Mouse (Mus musculus) midbrain, embryonic 12.5 days (tissue): Measurements from ENCODE around the gene Pard3. TPM values are rescaled to one million over a fixed set of nuclear protein-coding genes. Genes with fewer than 3 reads are reported as not detected.

Source experiments
- ATAC-seq: fragments of 200-750 bp; cut with Nextera tagmentation; 2 replicates; pipeline ENCODE4 v1.8.0; 2017; ENCODE audit warnings: low read depth, moderate TSS enrichment, moderate library complexity; ENCODE audit not compliant: low FRiP score
- H3K27ac ChIP-seq: fragments of 300-500 bp; sonication (generic); replicated peaks from 2 replicates; pipeline ENCODE4 v1.5.1; 2016; ENCODE audit warnings: mild to moderate bottlenecking
- H3K27me3 ChIP-seq: fragments of 300-500 bp; sonication (generic); 2 replicates; pipeline ENCODE4 v1.6.1; 2016; ENCODE audit warnings: mild to moderate bottlenecking
- H3K36me3 ChIP-seq: fragments of 300-500 bp; sonication (generic); 2 replicates; pipeline ENCODE4 v1.6.1; 2016
- H3K4me1 ChIP-seq: fragments of 300-500 bp; sonication (generic); 2 replicates; pipeline ENCODE4 v1.6.1; 2016
- H3K4me2 ChIP-seq: fragments of 300-500 bp; sonication (generic); replicated peaks from 2 replicates; pipeline ENCODE4 v1.6.1; 2016; ENCODE audit warnings: mild to moderate bottlenecking, moderate library complexity
- H3K4me3 ChIP-seq: fragments of 300-500 bp; sonication (generic); 2 replicates; pipeline ENCODE4 v1.5.1; 2016; ENCODE audit warnings: mild to moderate bottlenecking
- H3K9ac ChIP-seq: fragments of 300-500 bp; sonication (generic); replicated peaks from 2 replicates; pipeline ENCODE4 v1.6.1; 2016; ENCODE audit warnings: mild to moderate bottlenecking, moderate library complexity
- H3K9me3 ChIP-seq: fragments of 300-500 bp; sonication (generic); 2 replicates; pipeline ENCODE4 v1.6.1; 2016; ENCODE audit warnings: mild to moderate bottlenecking
- WGBS: fragments of 180-500 bp; shearing (Covaris S2); methylation state at CpG from one replicate; pipeline ENCODE4 v1.1.7; 2016; 5-methylcytosine and 5-hydroxymethylcytosine counted together
- polyA plus RNA-seq: library from polyadenylated mRNA; unstranded; fragments of >200 nt; fragmentation: Nextera tagmentation; extraction: Ambion mirVana; gene quantifications from 2 replicates; pipeline ENCODE4 v1.2.1, GENCODE M21; 2016

Pard3 gene
- polyA plus RNA-seq, 1 experiment from 2014 or later, result 36.6 TPM

DNA sequence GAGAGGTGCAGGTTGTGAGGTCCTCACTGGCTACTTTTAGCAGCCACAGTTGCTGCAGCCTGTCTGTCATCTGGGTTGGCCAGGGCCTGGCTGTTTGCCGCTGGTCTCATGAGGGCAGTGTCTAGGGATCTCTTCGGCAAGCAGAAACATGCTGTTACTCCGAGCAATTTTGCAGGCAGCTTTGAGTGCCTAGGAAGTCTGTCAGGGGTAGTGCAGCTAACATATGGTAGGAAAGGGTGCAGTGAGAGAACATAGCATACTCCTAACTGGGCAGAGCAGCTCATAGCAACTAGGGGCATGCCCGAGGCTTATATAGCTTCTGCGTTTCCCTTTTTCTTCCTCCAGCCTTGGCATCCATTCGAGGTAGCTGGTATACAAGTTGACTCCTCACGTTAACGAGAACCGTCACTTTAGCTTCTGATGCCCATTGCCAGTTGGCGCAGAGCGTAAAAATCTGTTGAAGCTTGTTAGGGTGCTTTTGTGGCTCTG, 54.7 kb downstream of the Pard3 start:
- Histone ChIP-seq H3K4me1 (peaks cover 16% of the 10 kb centered on the region; the same call in 1 of the 2 replicates), H3K4me3 (no peak overlapping the region), H3K27ac (no peak overlapping the region), H3K4me2 (no peak overlapping the region), H3K36me3 (no peaks in the 10 kb centered on the region), H3K9ac (no peak overlapping the region), H3K27me3 (no peaks in the 10 kb centered on the region), H3K9me3 (no peaks in the 10 kb centered on the region)
- no peak for ATAC-seq
- WGBS, result 85% methylated on average over 11 of the region's 11 CpGs

DNA sequence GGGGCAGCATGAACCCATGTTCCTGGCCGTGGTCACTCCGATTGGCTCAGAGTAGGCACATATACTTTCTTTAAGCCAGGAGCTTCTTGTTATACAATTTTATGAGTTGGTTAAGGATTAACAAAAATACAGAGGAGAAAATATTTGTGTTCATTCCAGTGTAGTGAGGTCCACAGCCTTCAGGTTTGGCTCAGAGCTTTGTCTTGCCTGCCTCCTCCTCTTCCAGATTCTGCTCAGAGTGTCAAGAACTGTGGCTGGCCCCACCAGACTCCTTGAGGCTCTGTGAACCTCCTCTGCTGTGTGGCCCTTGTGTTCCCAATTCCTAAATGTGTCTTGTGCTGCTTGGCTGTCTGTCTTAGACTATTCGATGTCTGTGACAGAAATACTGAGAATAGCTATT, 59.7 kb downstream of the Pard3 start:
- ATAC-seq, result no peak
- Histone ChIP-seq H3K27me3 (no peaks in the 10 kb centered on the region), H3K9ac (no peak overlapping the region)

GRCm38 (mm10) chr8:127124795-127125194, 61.1 kb downstream of the Pard3 start:
- Histone ChIP-seq H3K9ac (no peak overlapping the region), H3K4me1 (peaks cover 36% of the 10 kb centered on the region), H3K4me2 (no peak overlapping the region), H3K27me3 (no peaks in the 10 kb centered on the region), H3K27ac (no peak overlapping the region), H3K4me3 (no peak overlapping the region), H3K36me3 (no peaks in the 10 kb centered on the region), H3K9me3 (no peaks in the 10 kb centered on the region)
- WGBS, result 23% methylated on average over 8 of the region's 8 CpGs
- no peak for ATAC-seq

More for the DNA sequence above, 59.7 kb downstream of the Pard3 start:
- 96% methylated on average over 3 of the region's 3 CpGs for WGBS
- no peak overlapping the region for H3K4me2 ChIP-seq
- no peak overlapping the region for H3K27ac ChIP-seq
- H3K9me3 ChIP-seq, result no peaks in the 10 kb centered on the region
- no peak overlapping the region for H3K4me3 ChIP-seq
- H3K4me1 ChIP-seq, result peaks cover 36% of the 10 kb centered on the region
- no peaks in the 10 kb centered on the region for H3K36me3 ChIP-seq

DNA sequence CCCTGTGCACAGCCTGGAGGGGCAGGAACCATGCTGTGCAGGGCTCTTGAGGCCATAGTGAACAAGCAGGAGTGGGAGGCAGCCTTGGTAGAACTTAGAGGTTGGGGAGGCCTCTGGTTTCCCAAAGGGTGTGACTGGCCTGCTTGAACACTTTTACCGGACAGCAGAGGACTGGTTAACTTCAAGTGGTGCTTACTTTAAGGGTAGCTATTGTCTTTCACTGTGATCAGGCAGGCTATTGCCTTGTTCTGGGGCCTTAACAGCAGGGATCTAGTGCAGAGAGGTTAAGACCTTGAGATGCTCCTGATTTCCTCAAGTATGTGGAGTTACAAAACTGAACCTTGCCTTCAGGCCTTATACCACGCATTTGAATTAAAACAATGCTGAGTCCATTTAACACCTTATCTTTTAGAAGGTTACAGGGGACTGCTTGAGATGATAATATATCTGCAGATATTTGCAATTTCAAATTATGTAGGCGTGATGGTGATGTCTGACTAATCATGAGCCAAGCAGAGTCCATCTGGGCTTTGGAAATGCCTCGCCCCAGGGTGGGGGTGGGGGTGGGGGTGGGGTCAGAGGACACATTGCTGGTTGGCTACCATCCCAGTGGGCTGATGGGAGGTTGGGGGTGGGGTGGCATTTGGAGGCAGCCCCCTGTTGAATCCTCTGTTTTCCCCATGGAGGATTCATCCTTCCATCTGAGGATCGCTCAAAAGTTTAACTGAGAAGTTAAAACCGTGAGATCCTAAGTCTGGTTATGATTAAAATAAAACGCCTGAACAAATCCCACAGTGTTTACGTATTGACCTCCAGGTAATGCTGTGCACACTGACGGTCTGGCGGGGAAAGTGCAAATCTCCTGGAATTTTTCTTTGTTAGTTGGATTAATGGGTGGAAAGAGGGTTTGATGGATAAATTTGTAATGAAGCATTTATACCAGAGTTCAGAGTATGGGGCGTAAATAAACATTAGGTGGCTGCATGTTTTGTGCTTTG, 62.3 kb downstream of the Pard3 start:
- Histone ChIP-seq H3K9me3 (no peaks in the 10 kb centered on the region), H3K4me3 (no peak overlapping the region), H3K4me1 (peaks cover 42% of the 10 kb centered on the region), H3K36me3 (no peaks in the 10 kb centered on the region), H3K9ac (no peak overlapping the region), H3K4me2 (peak overlapping the region; percentile 27), H3K27ac (0 out of 2 replicates have a peak overlapping the region, but pooled peaks have one; percentile 25), H3K27me3 (no peaks in the 10 kb centered on the region)
- 21% methylated on average over 11 of the region's 11 CpGs for WGBS
- no peak for ATAC-seq

GRCm38 (mm10) chr8:127128781-127129396, 65.2 kb downstream of the Pard3 start:
- no peak for ATAC-seq
- no peak overlapping the region for H3K27ac ChIP-seq
- peaks cover 42% of the 10 kb centered on the region for H3K4me1 ChIP-seq

DNA sequence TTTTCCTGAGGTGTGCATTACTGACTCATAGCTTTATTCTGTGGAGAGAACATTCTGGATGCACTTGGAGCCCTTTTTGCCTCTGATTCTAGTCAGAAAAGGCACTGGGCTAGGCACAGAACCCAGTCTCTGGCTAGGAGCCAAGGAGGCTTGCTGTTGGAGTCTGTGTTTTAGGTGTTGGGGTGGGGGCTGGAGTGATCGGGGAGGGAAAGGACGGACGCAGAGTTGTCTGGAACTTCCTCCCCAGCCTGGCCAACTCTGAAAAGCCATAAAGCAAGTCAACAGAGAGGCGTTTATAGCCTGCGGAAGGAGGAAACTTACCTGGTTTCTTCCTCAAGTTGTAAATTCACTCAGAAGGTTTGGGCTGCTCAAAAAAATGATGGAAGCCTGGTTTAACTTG, 70.6 kb downstream of the Pard3 start:
- Histone ChIP-seq H3K9ac (no peak overlapping the region), H3K27ac (no peak overlapping the region), H3K4me1 (peaks cover 11% of the 10 kb centered on the region; the same call in 1 of the 2 replicates), H3K4me2 (no peak overlapping the region), H3K4me3 (no peak overlapping the region), H3K9me3 (no peaks in the 10 kb centered on the region), H3K36me3 (no peaks in the 10 kb centered on the region), H3K27me3 (no peaks in the 10 kb centered on the region)
- no peak for ATAC-seq
- 94% methylated on average over 5 of the region's 5 CpGs for WGBS

More at GRCm38 (mm10) chr8:127128781-127129396, 65.2 kb downstream of the Pard3 start:
- H3K9ac ChIP-seq, result no peak overlapping the region
- H3K27me3 ChIP-seq, result no peaks in the 10 kb centered on the region
- H3K9me3 ChIP-seq, result no peaks in the 10 kb centered on the region
- H3K4me2 ChIP-seq, result no peak overlapping the region
- no peaks in the 10 kb centered on the region for H3K36me3 ChIP-seq
- no peak overlapping the region for H3K4me3 ChIP-seq
- WGBS, result 41% methylated on average over 8 of the region's 8 CpGs

- Histone ChIP-seq H3K4me3 (no peak overlapping the region), H3K36me3 (no peaks in the 10 kb centered on the region), H3K9me3 (no peaks in the 10 kb centered on the region), H3K4me1 (no peaks in the 10 kb centered on the region), H3K27ac (no peak overlapping the region), H3K4me2 (no peak overlapping the region), H3K27me3 (no peaks in the 10 kb centered on the region), H3K9ac (no peak overlapping the region)
- no peak for ATAC-seq
- WGBS, result 87% methylated on average over 2 of the region's 2 CpGs
These were observed 72.5 kb downstream of the Pard3 start for GRCm38 (mm10) chr8:127136201-127136600.

GRCm38 (mm10) chr8:127136781-127137180, 73.1 kb downstream of the Pard3 start:
- Histone ChIP-seq H3K27me3 (no peaks in the 10 kb centered on the region), H3K36me3 (no peaks in the 10 kb centered on the region), H3K27ac (no peak overlapping the region), H3K4me1 (no peaks in the 10 kb centered on the region), H3K9ac (no peak overlapping the region), H3K4me2 (no peak overlapping the region), H3K4me3 (no peak overlapping the region), H3K9me3 (no peaks in the 10 kb centered on the region)
- WGBS, result 87% methylated on average over 2 of the region's 2 CpGs
- ATAC-seq, result no peak

DNA sequence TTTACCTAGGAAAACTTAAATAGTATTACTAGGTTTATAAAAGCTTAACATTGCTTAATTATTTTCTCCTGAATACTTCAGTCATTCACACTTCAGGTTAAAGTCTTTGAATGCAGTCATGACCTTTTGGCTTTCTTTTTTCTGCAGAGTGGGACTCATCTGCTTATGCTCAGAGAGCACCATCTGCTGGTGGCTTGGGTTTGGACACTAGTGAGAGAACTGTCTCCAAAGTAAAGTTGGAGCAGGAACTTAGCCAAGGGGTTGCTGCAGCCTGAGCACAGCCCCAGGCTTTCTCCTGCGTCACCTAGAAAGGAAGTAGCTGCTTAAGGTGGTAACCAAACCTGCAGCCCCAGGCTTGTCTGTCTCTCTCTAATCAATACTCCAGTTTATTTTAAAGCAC, 75.5 kb downstream of the Pard3 start:
- H3K9ac ChIP-seq, result no peak overlapping the region
- no peak overlapping the region for H3K4me3 ChIP-seq
- H3K36me3 ChIP-seq, result no peaks in the 10 kb centered on the region
- 0 out of 2 replicates have a peak, but pooled peaks have one; percentile 47 for ATAC-seq
- H3K27me3 ChIP-seq, result no peaks in the 10 kb centered on the region
- no peak overlapping the region for H3K27ac ChIP-seq
- 48% methylated on average over 1 of the region's 1 CpGs for WGBS
- no peak overlapping the region for H3K4me2 ChIP-seq
- H3K4me1 ChIP-seq, result no peaks in the 10 kb centered on the region
- H3K9me3 ChIP-seq, result no peaks in the 10 kb centered on the region

DNA sequence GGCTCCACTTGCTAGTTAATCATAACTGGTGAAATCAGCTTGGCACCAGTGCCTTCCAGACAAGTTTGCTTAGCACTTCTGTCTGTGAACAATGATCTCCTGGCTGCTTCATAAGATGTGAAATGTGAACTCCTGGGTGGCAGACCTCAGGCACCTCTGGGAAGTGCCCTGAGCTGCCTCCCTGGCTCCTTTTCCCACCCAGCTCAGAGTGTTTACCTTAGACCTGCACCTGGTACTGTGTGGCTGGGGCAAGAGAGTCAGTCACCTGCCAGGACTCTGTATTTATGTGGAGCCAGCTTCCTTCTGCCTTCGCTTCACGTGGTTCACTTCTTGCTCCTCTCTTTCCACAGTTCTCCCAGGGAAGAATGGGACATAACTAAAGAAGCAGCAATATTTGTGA, 77.3 kb downstream of the Pard3 start:
- Histone ChIP-seq H3K27me3 (no peaks in the 10 kb centered on the region), H3K27ac (no peak overlapping the region), H3K9ac (no peak overlapping the region), H3K4me3 (no peak overlapping the region), H3K9me3 (no peaks in the 10 kb centered on the region), H3K36me3 (no peaks in the 10 kb centered on the region), H3K4me1 (peaks cover 9% of the 10 kb centered on the region; the same call in 1 of the 2 replicates), H3K4me2 (no peak overlapping the region)
- 92% methylated on average over 2 of the region's 2 CpGs for WGBS
- no peak for ATAC-seq

- WGBS, result 71% methylated on average over 7 of the region's 7 CpGs
- Histone ChIP-seq H3K4me2 (no peak overlapping the region), H3K4me3 (no peak overlapping the region), H3K9ac (no peak overlapping the region), H3K27ac (no peak overlapping the region), H3K36me3 (no peaks in the 10 kb centered on the region), H3K27me3 (no peaks in the 10 kb centered on the region), H3K9me3 (no peaks in the 10 kb centered on the region), H3K4me1 (peaks cover 9% of the 10 kb centered on the region; the same call in 1 of the 2 replicates)
- ATAC-seq, result no peak
These were observed 79.9 kb downstream of the Pard3 start for GRCm38 (mm10) chr8:127143641-127144040.

DNA sequence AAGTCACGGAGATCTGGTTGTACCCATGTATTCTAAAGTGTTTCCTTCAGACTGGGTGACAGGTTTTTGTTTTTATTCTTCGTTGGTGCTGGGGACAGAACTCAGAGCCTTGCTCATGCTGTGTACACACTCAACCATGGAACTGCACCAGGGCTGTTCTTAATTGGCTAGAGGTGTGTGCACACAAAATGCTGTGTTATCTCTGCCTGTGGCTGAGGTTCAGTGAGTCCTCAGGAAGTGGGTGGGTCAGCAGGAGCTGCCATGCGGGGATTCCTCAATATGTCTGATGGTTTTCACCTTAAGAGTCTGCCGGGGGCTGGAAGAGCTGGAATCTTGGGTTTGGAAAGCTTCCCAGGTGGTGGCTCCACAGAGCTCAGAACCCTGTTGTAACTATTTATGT, 80.9 kb downstream of the Pard3 start:
- H3K27ac ChIP-seq, result no peak overlapping the region
- H3K4me1 ChIP-seq, result peaks cover 9% of the 10 kb centered on the region; the same call in 1 of the 2 replicates
- no peaks in the 10 kb centered on the region for H3K9me3 ChIP-seq
- no peak overlapping the region for H3K9ac ChIP-seq
- no peak overlapping the region for H3K4me3 ChIP-seq
- no peaks in the 10 kb centered on the region for H3K27me3 ChIP-seq
- ATAC-seq, result no peak
- H3K4me2 ChIP-seq, result no peak overlapping the region
- H3K36me3 ChIP-seq, result no peaks in the 10 kb centered on the region
- 76% methylated on average over 4 of the region's 4 CpGs for WGBS
